Mouse (Mus musculus) kidney, embryonic 15.5 days (tissue): ENCODE measurements at regions not wholly inside any gene's neighbourhood (a gene's known extent, or its start where the extent isn't known, plus 50 kb on each side); places are given as distances from the start of the nearest gene placed in this dataset.

Experiments used
- ATAC-seq: fragments of 200-750 bp; cut with Nextera tagmentation; replicated peaks from 2 replicates; pipeline ENCODE4 v1.8.0; 2017; ENCODE audit warnings: moderate TSS enrichment; ENCODE audit not compliant: low FRiP score
- H3K27ac ChIP-seq: fragments of 300-500 bp; sonication (generic); 2 replicates; pipeline ENCODE4 v1.5.1; 2015; ENCODE audit warnings: mild to moderate bottlenecking, inconsistent platforms
- H3K27me3 ChIP-seq: fragments of 300-500 bp; sonication (generic); 2 replicates; pipeline ENCODE4 v1.6.1; 2015; ENCODE audit warnings: inconsistent platforms
- H3K36me3 ChIP-seq: fragments of 300-500 bp; sonication (generic); 2 replicates; pipeline ENCODE4 v1.6.1; 2015; ENCODE audit warnings: inconsistent platforms
- H3K4me1 ChIP-seq: fragments of 300-500 bp; sonication (generic); 2 replicates; pipeline ENCODE4 v1.6.1; 2015; ENCODE audit warnings: inconsistent platforms
- H3K4me2 ChIP-seq: fragments of 300-500 bp; sonication (generic); 2 replicates; pipeline ENCODE4 v1.6.1; 2015; ENCODE audit warnings: moderate library complexity, mild to moderate bottlenecking, inconsistent platforms
- H3K4me3 ChIP-seq: fragments of 300-500 bp; sonication (generic); replicated peaks from 2 replicates; pipeline ENCODE4 v1.5.1; 2015; ENCODE audit warnings: mild to moderate bottlenecking, inconsistent platforms
- H3K9ac ChIP-seq: fragments of 300-500 bp; sonication (generic); 2 replicates; pipeline ENCODE4 v1.6.1; 2015; ENCODE audit warnings: mild to moderate bottlenecking, inconsistent platforms
- H3K9me3 ChIP-seq: fragments of 300-500 bp; sonication (generic); replicated peaks from 2 replicates; pipeline ENCODE4 v1.6.1; 2016; ENCODE audit warnings: inconsistent platforms
- WGBS: fragments of 180-500 bp; shearing (Covaris S2); methylation state at CpG from one replicate; pipeline ENCODE4 v1.1.7; 2015; ENCODE audit warnings: mixed read lengths; 5-methylcytosine and 5-hydroxymethylcytosine counted together

DNA sequence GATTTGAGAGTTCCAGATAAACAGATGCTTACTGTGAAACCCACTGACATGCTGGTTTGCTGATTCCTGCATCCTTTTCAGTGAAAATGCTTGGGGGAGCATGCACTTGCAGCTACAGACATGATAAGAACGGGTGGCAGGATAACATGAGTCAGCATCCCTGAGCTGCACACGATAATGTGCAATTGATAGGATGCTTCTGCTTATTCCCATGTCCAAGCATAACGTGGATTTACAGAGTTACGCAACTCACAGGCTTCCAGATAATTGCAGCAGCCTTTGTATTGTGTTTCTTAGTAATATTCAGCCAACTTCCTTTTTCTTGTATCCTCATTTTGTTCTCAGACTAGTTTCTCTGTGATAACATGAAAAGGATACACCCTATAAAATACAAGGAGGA lies 245.7 kb downstream of the Flrt2 start:
- no peaks in the 10 kb centered on the region for H3K9me3 ChIP-seq
- H3K4me3 ChIP-seq, result no peak overlapping the region
- no peak overlapping the region for H3K4me2 ChIP-seq
- ATAC-seq, result no peak
- no peak overlapping the region for H3K9ac ChIP-seq
- H3K36me3 ChIP-seq, result no peaks in the 10 kb centered on the region
- H3K27ac ChIP-seq, result no peak overlapping the region
- no peaks in the 10 kb centered on the region for H3K4me1 ChIP-seq
- H3K27me3 ChIP-seq, result no peaks in the 10 kb centered on the region
- WGBS, result 79% methylated on average over 4 of the region's 4 CpGs

GRCm38 (mm10) chr12:95940465-95941012 lies 248.5 kb downstream of the Flrt2 start:
- Histone ChIP-seq H3K4me2 (no peak overlapping the region), H3K4me3 (no peak overlapping the region), H3K36me3 (no peaks in the 10 kb centered on the region), H3K27me3 (no peaks in the 10 kb centered on the region), H3K9me3 (no peaks in the 10 kb centered on the region), H3K9ac (no peak overlapping the region), H3K27ac (no peak overlapping the region), H3K4me1 (no peaks in the 10 kb centered on the region)
- WGBS, result 68% methylated on average over 1 of the region's 1 CpGs
- ATAC-seq, result no peak

- no peak overlapping the region for H3K4me2 ChIP-seq
- 77% methylated on average over 6 of the region's 6 CpGs for WGBS
- no peak overlapping the region for H3K27ac ChIP-seq
- 0 out of 2 replicates have a peak, but pooled peaks cover 2% of the 10 kb centered on the region for H3K4me1 ChIP-seq
- no peaks in the 10 kb centered on the region for H3K36me3 ChIP-seq
- H3K27me3 ChIP-seq, result no peaks in the 10 kb centered on the region
- ATAC-seq, result no peak
- H3K4me3 ChIP-seq, result no peak overlapping the region
- H3K9me3 ChIP-seq, result no peaks in the 10 kb centered on the region
- H3K9ac ChIP-seq, result no peak overlapping the region
These were observed 267.9 kb downstream of the Flrt2 start for GRCm38 (mm10) chr12:95959786-95960504.

- no peak overlapping the region for H3K4me3 ChIP-seq
- H3K27ac ChIP-seq, result no peak overlapping the region
- H3K27me3 ChIP-seq, result no peaks in the 10 kb centered on the region
- WGBS, result 77% methylated on average over 3 of the region's 3 CpGs
- no peak for ATAC-seq
- 0 out of 2 replicates have a peak, but pooled peaks cover 2% of the 10 kb centered on the region for H3K4me1 ChIP-seq
- no peak overlapping the region for H3K9ac ChIP-seq
- H3K36me3 ChIP-seq, result no peaks in the 10 kb centered on the region
- H3K4me2 ChIP-seq, result no peak overlapping the region
- no peaks in the 10 kb centered on the region for H3K9me3 ChIP-seq
These were observed 268.5 kb downstream of the Flrt2 start for GRCm38 (mm10) chr12:95960505-95960871.

DNA sequence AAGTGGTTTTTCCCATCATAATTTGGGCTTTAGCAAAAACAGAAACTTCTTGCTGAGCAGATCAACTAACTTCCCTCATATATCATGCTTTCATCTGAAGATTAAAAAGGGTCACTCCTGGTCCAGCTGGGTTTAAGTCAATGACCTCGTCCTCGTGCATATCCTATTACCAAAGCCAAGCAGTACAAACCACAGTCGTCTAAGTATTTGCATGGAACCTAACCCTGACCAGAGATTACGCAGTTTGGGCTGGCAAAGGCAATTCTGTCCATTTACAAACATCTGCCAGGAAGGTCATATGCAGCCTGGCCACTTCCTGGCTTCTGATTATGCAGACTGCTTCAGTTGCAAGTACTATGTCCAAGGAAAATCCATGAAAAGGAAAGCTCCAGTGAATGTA lies 270.8 kb downstream of the Flrt2 start:
- Histone ChIP-seq H3K27me3 (no peaks in the 10 kb centered on the region), H3K4me3 (no peak overlapping the region), H3K9me3 (no peaks in the 10 kb centered on the region), H3K36me3 (no peaks in the 10 kb centered on the region), H3K27ac (no peak overlapping the region), H3K4me2 (no peak overlapping the region), H3K9ac (no peak overlapping the region), H3K4me1 (0 out of 2 replicates have a peak, but pooled peaks cover 2% of the 10 kb centered on the region)
- WGBS, result 26% methylated on average over 4 of the region's 4 CpGs
- no peak for ATAC-seq

GRCm38 (mm10) chr12:95988669-95989288 lies 296.8 kb downstream of the Flrt2 start:
- Histone ChIP-seq H3K4me1 (no peaks in the 10 kb centered on the region), H3K9ac (no peak overlapping the region), H3K9me3 (no peaks in the 10 kb centered on the region), H3K27ac (no peak overlapping the region), H3K4me3 (no peak overlapping the region), H3K36me3 (no peaks in the 10 kb centered on the region), H3K4me2 (no peak overlapping the region), H3K27me3 (no peaks in the 10 kb centered on the region)
- no peak for ATAC-seq
- WGBS, result 73% methylated on average over 5 of the region's 5 CpGs

DNA sequence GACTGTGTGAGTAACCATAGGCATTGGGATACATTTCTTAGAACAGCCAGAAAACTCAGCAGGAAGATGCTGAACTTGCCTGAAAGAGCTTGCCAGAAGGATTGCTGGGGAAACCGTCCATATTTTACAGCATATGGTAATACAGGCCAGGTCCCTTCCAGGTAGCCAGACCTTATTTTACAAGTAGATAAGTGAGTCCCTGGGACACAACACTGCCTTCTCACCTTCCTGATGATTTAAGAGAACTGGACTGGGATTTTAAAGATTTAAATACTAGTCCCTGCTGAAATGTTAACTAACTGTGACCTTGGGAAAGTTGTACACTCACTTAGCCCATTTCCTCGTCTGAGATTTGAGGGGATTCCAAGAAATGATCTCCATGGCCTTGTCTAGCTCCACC lies 302.9 kb downstream of the Flrt2 start:
- no peak overlapping the region for H3K27ac ChIP-seq
- H3K9me3 ChIP-seq, result no peaks in the 10 kb centered on the region
- no peaks in the 10 kb centered on the region for H3K36me3 ChIP-seq
- no peaks in the 10 kb centered on the region for H3K27me3 ChIP-seq
- H3K4me3 ChIP-seq, result no peak overlapping the region
- H3K9ac ChIP-seq, result no peak overlapping the region
- ATAC-seq, result no peak
- 49% methylated on average over 2 of the region's 2 CpGs for WGBS
- H3K4me1 ChIP-seq, result no peaks in the 10 kb centered on the region
- no peak overlapping the region for H3K4me2 ChIP-seq

- Histone ChIP-seq H3K4me3 (no peak overlapping the region), H3K4me1 (no peaks in the 10 kb centered on the region), H3K36me3 (no peaks in the 10 kb centered on the region), H3K27ac (no peak overlapping the region), H3K9ac (no peak overlapping the region), H3K4me2 (no peak overlapping the region), H3K9me3 (no peaks in the 10 kb centered on the region), H3K27me3 (no peaks in the 10 kb centered on the region)
- no peak for ATAC-seq
- WGBS, result 29% methylated on average over 1 of the region's 1 CpGs
These were observed 338.2 kb downstream of the Flrt2 start for GRCm38 (mm10) chr12:96030180-96030579.

- Histone ChIP-seq H3K27ac (no peak overlapping the region), H3K27me3 (no peaks in the 10 kb centered on the region), H3K4me2 (no peak overlapping the region), H3K4me3 (no peak overlapping the region), H3K4me1 (no peaks in the 10 kb centered on the region), H3K9ac (no peak overlapping the region), H3K9me3 (no peaks in the 10 kb centered on the region), H3K36me3 (no peaks in the 10 kb centered on the region)
- no peak for ATAC-seq
- 82% methylated on average over 4 of the region's 4 CpGs for WGBS
These were observed 383.3 kb downstream of the Flrt2 start for GRCm38 (mm10) chr12:96075365-96075764.

DNA sequence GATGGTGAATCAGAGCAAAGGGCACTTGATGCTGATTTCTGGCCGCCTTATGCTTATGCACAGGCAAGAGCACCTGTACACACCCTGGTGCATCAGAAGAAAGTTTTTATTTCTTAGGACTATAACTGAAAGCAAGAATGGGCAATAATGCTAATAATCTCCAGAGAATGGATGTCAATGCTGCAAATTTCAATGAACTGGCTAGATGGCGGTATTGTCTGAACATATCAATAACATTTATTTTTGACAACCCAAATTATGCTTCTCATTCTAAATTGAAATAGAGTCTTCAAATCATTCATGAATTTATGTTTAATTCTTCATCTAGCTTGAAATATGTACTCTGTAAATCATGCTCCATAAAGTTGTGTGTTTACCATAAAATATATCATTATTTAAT lies 399.0 kb downstream of the Flrt2 start:
- Histone ChIP-seq H3K4me3 (no peak overlapping the region), H3K9ac (no peak overlapping the region), H3K36me3 (no peaks in the 10 kb centered on the region), H3K27me3 (no peaks in the 10 kb centered on the region), H3K27ac (no peak overlapping the region), H3K9me3 (no peaks in the 10 kb centered on the region), H3K4me2 (no peak overlapping the region), H3K4me1 (no peaks in the 10 kb centered on the region)
- 97% methylated on average over 2 of the region's 2 CpGs for WGBS
- no peak for ATAC-seq

DNA sequence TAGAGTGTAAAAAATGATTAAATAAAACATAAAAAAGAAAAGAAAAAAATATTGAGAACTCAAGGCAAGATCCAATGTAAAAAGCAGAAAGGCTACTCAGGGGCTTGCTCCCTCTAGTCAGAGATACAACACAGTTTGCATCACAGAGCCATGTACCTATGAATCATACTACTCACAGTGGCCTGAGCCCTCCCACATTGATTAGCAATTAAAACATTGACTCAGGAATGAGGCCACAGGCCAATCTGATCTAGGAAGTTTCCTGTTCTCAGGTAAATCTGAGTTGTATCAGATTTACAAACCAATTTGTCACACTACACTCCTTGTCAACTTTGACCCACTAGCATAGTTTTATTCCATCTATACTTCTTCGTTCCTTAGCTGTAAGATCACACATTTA lies 414.2 kb downstream of the Flrt2 start:
- no peak for ATAC-seq
- 72% methylated on average over 1 of the region's 1 CpGs for WGBS
- no peak overlapping the region for H3K4me3 ChIP-seq
- no peak overlapping the region for H3K9ac ChIP-seq
- H3K4me2 ChIP-seq, result no peak overlapping the region
- H3K4me1 ChIP-seq, result no peaks in the 10 kb centered on the region
- H3K9me3 ChIP-seq, result no peaks in the 10 kb centered on the region
- H3K27me3 ChIP-seq, result no peaks in the 10 kb centered on the region
- no peak overlapping the region for H3K27ac ChIP-seq
- no peaks in the 10 kb centered on the region for H3K36me3 ChIP-seq

DNA sequence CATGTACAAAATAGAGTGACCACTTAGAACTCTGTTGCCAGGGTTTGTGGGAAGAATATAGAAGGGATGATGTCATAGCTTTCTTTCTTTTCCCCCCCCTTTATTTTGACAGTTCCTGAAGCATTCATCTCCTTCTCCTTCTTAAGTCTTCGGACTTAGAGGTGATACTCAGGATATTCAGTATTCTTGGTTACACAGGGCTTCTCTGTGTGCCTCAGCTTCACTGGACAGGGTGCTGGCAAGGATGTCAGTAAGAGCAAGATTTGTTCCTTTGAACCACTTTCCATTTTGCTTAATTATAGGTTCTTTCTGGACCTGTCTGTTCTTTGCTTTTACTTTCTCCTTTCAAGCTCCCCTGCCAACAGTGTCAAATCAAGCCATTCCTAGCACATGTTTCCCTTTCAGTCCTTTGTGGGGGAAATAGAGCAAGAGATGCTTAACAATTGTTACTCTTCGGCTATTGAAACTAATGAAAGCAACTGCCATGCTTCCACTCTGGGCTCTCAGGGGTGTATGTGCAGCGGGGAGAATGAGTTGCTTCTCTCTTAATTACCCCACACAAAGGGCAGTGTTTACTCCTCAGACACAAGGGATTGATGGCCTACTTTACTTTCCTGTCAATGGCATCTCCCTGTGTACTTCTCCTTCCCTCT lies 422.8 kb downstream of the Flrt2 start:
- Histone ChIP-seq H3K27ac (no peak overlapping the region), H3K4me3 (no peak overlapping the region), H3K9ac (no peak overlapping the region), H3K36me3 (no peaks in the 10 kb centered on the region), H3K9me3 (no peaks in the 10 kb centered on the region), H3K27me3 (no peaks in the 10 kb centered on the region), H3K4me2 (no peak overlapping the region), H3K4me1 (no peaks in the 10 kb centered on the region)
- WGBS, result 75% methylated on average over 3 of the region's 3 CpGs
- no peak for ATAC-seq
